7 mouse cellular contexts compared by ENCODE assay signal in the genomic region with DNA sequence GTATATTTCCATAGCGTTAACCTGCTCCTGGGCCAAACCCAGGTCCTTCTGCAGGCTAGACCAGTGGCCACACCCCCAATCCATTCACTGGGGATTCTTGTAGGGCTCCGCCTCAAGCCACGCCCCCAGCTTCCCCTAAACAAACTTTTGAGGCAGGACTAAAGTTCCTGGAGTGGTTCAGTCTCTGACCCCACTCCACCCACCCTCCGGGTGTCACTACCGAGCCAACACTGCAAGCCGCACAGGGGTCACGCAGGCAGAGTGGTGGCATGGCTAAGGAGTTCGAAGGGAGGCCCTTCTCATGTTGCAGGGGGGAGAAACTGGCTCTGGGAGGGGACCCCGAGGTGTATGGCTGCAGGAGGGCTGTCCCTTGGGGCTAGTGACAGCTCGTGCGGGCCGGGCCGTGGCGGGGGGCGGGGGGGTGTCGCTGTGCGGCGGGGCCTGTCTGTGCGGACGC. TPM values are rescaled to one million over a fixed set of nuclear protein-coding genes. Genes with fewer than 3 reads are reported as not detected.
DNase-seq lines count a peak whose midpoint lies in the region; ATAC-seq lines count a peak whose summit lies in the region.

No protein-coding gene starts in this region.

- H3K27me3 ChIP-seq in intestine, embryonic 15.5 days (replicated peaks) = 0 out of 2 replicates have a peak, but pooled peaks cover 2% of the 10 kb centered on the region
- peaks cover 56% of the 10 kb centered on the region for H3K27me3 ChIP-seq in liver, embryonic 11.5 days (replicated peaks; ENCODE audit: control insufficient read depth, insufficient read depth, low read length)
- H3K27me3 ChIP-seq in splenic B cell, adult 2 months (ENCODE audit: control insufficient read depth, insufficient read depth, low read length, poor library complexity, severe bottlenecking) = peaks cover 2% of the 10 kb centered on the region; the same call in 1 of the 2 replicates

- H3K4me1 ChIP-seq in intestine, embryonic 15.5 days (replicated peaks) = peaks cover 53% of the 10 kb centered on the region
- peaks cover 23% of the 10 kb centered on the region for H3K4me1 ChIP-seq in liver, embryonic 11.5 days (replicated peaks; ENCODE audit: control insufficient read depth, insufficient read depth, low read length)

- peak; percentile 89 for DNase-seq in adrenal gland, adult 8-10 months
- peak; percentile 81 to 83 for DNase-seq in gastrocnemius, postnatal 36 days
- DNase-seq in liver, embryonic 11.5 days (ENCODE audit: low spot score) = peak; percentile 83
- peak; percentile 88 for DNase-seq in splenic B cell, adult 2 months (ENCODE audit: low read depth, low spot score)

- H3K4me3 ChIP-seq in intestine, embryonic 15.5 days (replicated peaks) = peak overlapping the region; percentile 74
- H3K4me3 ChIP-seq in liver, embryonic 11.5 days (ENCODE audit: low read depth, low read length) = peak overlapping the region; percentile 80

- H3K27ac ChIP-seq in intestine, embryonic 15.5 days = peak overlapping the region; percentile 91
- peak overlapping the region; percentile 82 for H3K27ac ChIP-seq in liver, embryonic 11.5 days (ENCODE audit: low read depth, low read length)

- ATAC-seq in common myeloid progenitor, adult 5-6 weeks (replicated peaks; ENCODE audit: low read depth, poor library complexity, severe bottlenecking) = peak; percentile 40
- ATAC-seq in intestine, embryonic 15.5 days = peak; percentile 50
- peak; percentile 58 for ATAC-seq in liver, embryonic 11.5 days (replicated peaks; ENCODE audit: low FRiP score)
- peak; percentile 33; the same call in 1 of the 2 replicates for ATAC-seq in monocyte, adult 5-6 weeks (replicated peaks; ENCODE audit: insufficient number of reproducible peaks, low FRiP score, low TSS enrichment, poor library complexity, severe bottlenecking)

- no peaks in the 10 kb centered on the region for H3K9me3 ChIP-seq in intestine, embryonic 15.5 days
- H3K9me3 ChIP-seq in liver, embryonic 11.5 days (ENCODE audit: control insufficient read depth, low read length) = no peaks in the 10 kb centered on the region

- H3K36me3 ChIP-seq in intestine, embryonic 15.5 days = no peaks in the 10 kb centered on the region
- no peaks in the 10 kb centered on the region for H3K36me3 ChIP-seq in liver, embryonic 11.5 days (ENCODE audit: control insufficient read depth, insufficient read depth, low read length)
- no peaks in the 10 kb centered on the region for H3K36me3 ChIP-seq in splenic B cell, adult 2 months (ENCODE audit: control insufficient read depth, insufficient read depth, low read length, poor library complexity, severe bottlenecking)

- peak overlapping the region; percentile 76 for H3K9ac ChIP-seq in intestine, embryonic 15.5 days
- H3K9ac ChIP-seq in liver, embryonic 11.5 days (ENCODE audit: low read depth, low read length) = peak overlapping the region; percentile 74

- WGBS in intestine, embryonic 15.5 days = under 1% methylated on average over 20 of the region's 20 CpGs
- under 1% methylated on average over 17 of the region's 20 CpGs for WGBS in liver, embryonic 11.5 days

- H3K4me2 ChIP-seq in intestine, embryonic 15.5 days (replicated peaks) = peak overlapping the region; percentile 95
- H3K4me2 ChIP-seq in liver, embryonic 11.5 days = peak overlapping the region; percentile 92

- intact Hi-C loops in gastrocnemius, postnatal 36 days (cut with DNase I) = no loop called here

RNA-seq across cellular contexts. Expression of gene Nfic, which starts 25.8 kb away (rescaled TPM):
- total RNA-seq in adrenal gland, adult 8-10 months (2022) = 100 to 1,000 TPM; 113 to 191 (median 144) TPM
- total RNA-seq in common myeloid progenitor, adult 5-6 weeks (2017) = 13.7 and 18.2 TPM in 2 replicates
- 100 to 1,000 TPM; 219 to 237 TPM for total RNA-seq in gastrocnemius, postnatal 36 days (2021)
- 52.8 and 56.0 TPM in 2 replicates for polyA plus RNA-seq in intestine, embryonic 15.5 days (2015; fragmentation: Nextera tagmentation; extraction: Ambion mirVana)
- polyA plus RNA-seq in liver, embryonic 11.5 days (2014; fragmentation: Nextera tagmentation; extraction: Ambion mirVana) = 15.4 and 21.4 TPM in 2 replicates
- 4.1 to 7.6 TPM (median 5.1 TPM) in 3 replicates for total RNA-seq in monocyte, adult 5-6 weeks (2017)

RNA-seq across cellular contexts. Expression of gene Smim24, which starts 36.8 kb away (rescaled TPM):
- 1 to 10 TPM in 2 of 4 experiments, under 1 TPM in 2; 0.78 to 2.0 (median 0.96) TPM for total RNA-seq in adrenal gland, adult 8-10 months (2022)
- 5.0 and 13.2 TPM in 2 replicates for total RNA-seq in common myeloid progenitor, adult 5-6 weeks (2017)
- total RNA-seq in gastrocnemius, postnatal 36 days (2021) = under 1 TPM; 0.37 to 0.38 TPM
- 235 and 288 TPM in 2 replicates for polyA plus RNA-seq in intestine, embryonic 15.5 days (2015; fragmentation: Nextera tagmentation; extraction: Ambion mirVana)
- polyA plus RNA-seq in liver, embryonic 11.5 days (2014; fragmentation: Nextera tagmentation; extraction: Ambion mirVana) = 3.8 and 4.5 TPM in 2 replicates
- total RNA-seq in monocyte, adult 5-6 weeks (2017) = 3.9 to 7.9 TPM (median 6.3 TPM) in 3 replicates

RNA-seq across cellular contexts. Expression of gene Gm48552, which starts 40.8 kb away (rescaled TPM):
- 1 to 10 TPM; 2.0 to 4.2 (median 2.6) TPM for total RNA-seq in adrenal gland, adult 8-10 months (2022)
- total RNA-seq in common myeloid progenitor, adult 5-6 weeks (2017) = 1.6 TPM in 1 of 2 replicates, not detected in the other
- total RNA-seq in gastrocnemius, postnatal 36 days (2021) = under 1 TPM; 0.59 to 0.77 TPM
- polyA plus RNA-seq in intestine, embryonic 15.5 days (2015; fragmentation: Nextera tagmentation; extraction: Ambion mirVana) = 1.4 TPM in 1 of 2 replicates, not detected in the other
- polyA plus RNA-seq in liver, embryonic 11.5 days (2014; fragmentation: Nextera tagmentation; extraction: Ambion mirVana) = 0.62 and 0.67 TPM in 2 replicates
- total RNA-seq in monocyte, adult 5-6 weeks (2017) = not detected in 3 replicates

RNA-seq across cellular contexts. Expression of gene Gm48551, which starts 45.4 kb away (rescaled TPM):
- 1 to 10 TPM in 2 of 4 experiments, under 1 TPM in 2; 0.65 to 2.9 (median 1.0) TPM for total RNA-seq in adrenal gland, adult 8-10 months (2022)
- 0.19 and 2.4 TPM in 2 replicates for total RNA-seq in common myeloid progenitor, adult 5-6 weeks (2017)
- total RNA-seq in gastrocnemius, postnatal 36 days (2021) = 1 to 10 TPM in 1 of 2 experiments, under 1 TPM in 1; 0.89 to 1.2 TPM
- 2.8 and 3.6 TPM in 2 replicates for polyA plus RNA-seq in intestine, embryonic 15.5 days (2015; fragmentation: Nextera tagmentation; extraction: Ambion mirVana)
- polyA plus RNA-seq in liver, embryonic 11.5 days (2014; fragmentation: Nextera tagmentation; extraction: Ambion mirVana) = 1.3 and 1.9 TPM in 2 replicates
- 2.3 to 3.7 TPM in 2 of 3 replicates, not detected in the other for total RNA-seq in monocyte, adult 5-6 weeks (2017)

RNA-seq across cellular contexts. Expression of gene Dohh, which starts 45.4 kb away (rescaled TPM):
- 10 to 100 TPM; 49.8 to 60.2 (median 55.0) TPM for total RNA-seq in adrenal gland, adult 8-10 months (2022)
- total RNA-seq in common myeloid progenitor, adult 5-6 weeks (2017) = 34.7 and 50.7 TPM in 2 replicates
- total RNA-seq in gastrocnemius, postnatal 36 days (2021) = 10 to 100 TPM; 36.5 to 42.5 TPM
- polyA plus RNA-seq in intestine, embryonic 15.5 days (2015; fragmentation: Nextera tagmentation; extraction: Ambion mirVana) = 89.2 and 100 TPM in 2 replicates
- 97.4 and 99.3 TPM in 2 replicates for polyA plus RNA-seq in liver, embryonic 11.5 days (2014; fragmentation: Nextera tagmentation; extraction: Ambion mirVana)
- total RNA-seq in monocyte, adult 5-6 weeks (2017) = 18.6 to 22.3 TPM (median 20.9 TPM) in 3 replicates

Comparison
In these comparisons a context has a peak if more than half of its experiments do, and no peak if none do; other contexts are left out.
1. Peak in every context shown above with its lines: DNase-seq, ATAC-seq, H3K4me3 ChIP-seq and H3K27ac ChIP-seq.